Mouse (Mus musculus) WW6 (cell line): ENCODE results near the gene Tceal1.

Source experiments
- DNase-seq: peaks from one replicate; pipeline ENCODE4 v3.0.0-alpha.2; 2013; ENCODE audit warnings: low read depth, low spot score

Tceal1 gene

GRCm38 (mm10) chrX:136755464-136755863, 47.7 kb downstream of the Tceal1 start:
- no peak for DNase-seq
